Mouse (Mus musculus) MEL (cell line): ENCODE measurements around the gene Fbxw7. TPM values are rescaled to one million over a fixed set of nuclear protein-coding genes. Genes with fewer than 3 reads are reported as not detected.

Source experiments
- DNase-seq: peaks from one replicate; pipeline ENCODE4 v3.0.0; 2011; ENCODE audit warnings: low read depth, low spot score
- H3K27ac ChIP-seq: 2 replicates; pipeline ENCODE4 v1.5.1; 2012; ENCODE audit warnings: low read depth, mild to moderate bottlenecking, control low read depth, low read length, moderate library complexity; ENCODE audit not compliant: control insufficient read depth
- H3K27me3 ChIP-seq, 2 experiments: fragments of 150-350 bp in 1 of 2; sonication (generic) in 1 of 2; 2 replicates each; pipeline ENCODE4 v1.6.1; 2012; ENCODE audit warnings: low read length in 2 of 2, mild to moderate bottlenecking in 2 of 2, improper control_type of control experiment in 1 of 2, moderate library complexity in 1 of 2; ENCODE audit not compliant: insufficient read depth in 2 of 2, control insufficient read depth in 1 of 2
- H3K36me3 ChIP-seq, 2 experiments: 2 replicates each; pipeline ENCODE4 v1.6.1; 2012 to 2014; ENCODE audit warnings: low read length in 2 of 2, improper control_type of control experiment in 1 of 2, inconsistent platforms in 1 of 2, mild to moderate bottlenecking in 1 of 2; ENCODE audit not compliant: insufficient read depth in 2 of 2, control insufficient read depth in 1 of 2
- H3K4me1 ChIP-seq, 2 experiments: fragments of 150-350 bp in 1 of 2; sonication (generic) in 1 of 2; 2 replicates each; pipeline ENCODE4 v1.6.1; 2012; ENCODE audit warnings: low read length in 2 of 2, improper control_type of control experiment in 1 of 2, mild to moderate bottlenecking in 1 of 2; ENCODE audit not compliant: insufficient read depth in 2 of 2, control insufficient read depth in 1 of 2
- H3K4me3 ChIP-seq, 2 experiments: fragments of 150-350 bp in 1 of 2; sonication (generic) in 1 of 2; 2 replicates each; pipeline ENCODE4 v1.5.1; 2012; ENCODE audit warnings: low read depth in 2 of 2, low read length in 2 of 2, mild to moderate bottlenecking in 2 of 2, moderate library complexity in 2 of 2, control low read depth in 1 of 2, improper control_type of control experiment in 1 of 2; ENCODE audit not compliant: control insufficient read depth in 1 of 2, insufficient read depth in 1 of 2
- H3K79me2 ChIP-seq: 2 replicates; pipeline ENCODE4 v1.6.1; 2012; ENCODE audit warnings: mild to moderate bottlenecking, low read length, moderate library complexity; ENCODE audit not compliant: control insufficient read depth, poor library complexity, insufficient read depth
- H3K9ac ChIP-seq: 2 replicates; pipeline ENCODE4 v1.6.1; 2012; ENCODE audit warnings: low read depth, mild to moderate bottlenecking, control low read depth, low read length, moderate library complexity; ENCODE audit not compliant: control insufficient read depth, poor library complexity, severe bottlenecking
- H3K9me3 ChIP-seq: fragments of 150-350 bp; sonication (generic); replicated peaks from 2 replicates; pipeline ENCODE4 v1.6.1; 2012; ENCODE audit warnings: mild to moderate bottlenecking, low read length, improper control_type of control experiment, moderate library complexity; ENCODE audit not compliant: insufficient read depth
- BHLHE40 ChIP-seq: IDR thresholded peaks from 2 replicates; pipeline ENCODE4 v1.6.1; 2012; ENCODE audit warnings: low read depth, mild to moderate bottlenecking, inconsistent platforms, low read length, improper control_type of control experiment, borderline replicate concordance
- CTCF ChIP-seq, 3 experiments: IDR thresholded peaks in 2 of 3; conservative IDR thresholded peaks in 1 of 3; 2 replicates each; pipeline ENCODE4 v1.5.1; 2011 to 2012; ENCODE audit warnings: low read length in 3 of 3, low read depth in 2 of 3, mild to moderate bottlenecking in 2 of 3, improper control_type of control experiment in 1 of 3, inconsistent platforms in 1 of 3, mixed read lengths in 1 of 3, moderate library complexity in 1 of 3; ENCODE audit not compliant: control insufficient read depth in 1 of 3, insufficient read depth in 1 of 3, poor library complexity in 1 of 3, severe bottlenecking in 1 of 3
- E2F4 ChIP-seq: IDR thresholded peaks from 2 replicates; pipeline ENCODE4 v1.6.1; 2011; ENCODE audit warnings: low read depth, low read length, improper control_type of control experiment, borderline replicate concordance
- EP300 ChIP-seq, 2 experiments: IDR thresholded peaks; 2 replicates each; pipeline ENCODE4 v1.6.1; 2011; ENCODE audit warnings: improper control_type of control experiment in 2 of 2, low read length in 2 of 2, low read depth in 1 of 2, mild to moderate bottlenecking in 1 of 2
- GABPA ChIP-seq: IDR thresholded peaks from 2 replicates; pipeline ENCODE4 v1.6.1; 2012; ENCODE audit warnings: low read depth, mild to moderate bottlenecking, inconsistent platforms, low read length, improper control_type of control experiment, moderate library complexity
- MAFK ChIP-seq: IDR thresholded peaks from 2 replicates; pipeline ENCODE4 v1.6.1; 2011; ENCODE audit warnings: low read depth, mild to moderate bottlenecking, low read length, improper control_type of control experiment, borderline replicate concordance
- MAX ChIP-seq: IDR thresholded peaks from 2 replicates; pipeline ENCODE4 v1.6.1; 2011; ENCODE audit warnings: low read length, improper control_type of control experiment
- MXI1 ChIP-seq: IDR thresholded peaks from 2 replicates; pipeline ENCODE4 v1.6.1; 2011; ENCODE audit warnings: mild to moderate bottlenecking, low read depth, low read length, improper control_type of control experiment
- NELFE ChIP-seq: IDR thresholded peaks from 2 replicates; pipeline ENCODE4 v1.6.1; 2011; ENCODE audit warnings: low read depth, low read length, improper control_type of control experiment
- NRF1 ChIP-seq: IDR thresholded peaks from 2 replicates; pipeline ENCODE4 v1.6.1; 2014; ENCODE audit warnings: low read depth, mild to moderate bottlenecking, inconsistent platforms, low read length, improper control_type of control experiment, moderate library complexity; ENCODE audit not compliant: poor library complexity, insufficient read depth, severe bottlenecking
- POLR2A ChIP-seq, 2 experiments: IDR thresholded peaks; 2 replicates each; pipeline ENCODE4 v1.6.1; 2011 to 2012; ENCODE audit warnings: low read length in 2 of 2, mild to moderate bottlenecking in 2 of 2, control low read depth in 1 of 2, improper control_type of control experiment in 1 of 2, low read depth in 1 of 2, moderate library complexity in 1 of 2; ENCODE audit not compliant: control insufficient read depth in 1 of 2, insufficient read depth in 1 of 2, poor library complexity in 1 of 2
- POLR2AphosphoS2 ChIP-seq: IDR thresholded peaks from 2 replicates; pipeline ENCODE4 v1.6.1; 2011; ENCODE audit warnings: low read length, improper control_type of control experiment
- POLR2AphosphoS5 ChIP-seq: IDR thresholded peaks from 2 replicates; pipeline ENCODE4 v1.6.1; 2012; ENCODE audit warnings: low read depth, borderline replicate concordance, mild to moderate bottlenecking, inconsistent platforms, low read length, moderate library complexity, mixed read lengths
- RAD21 ChIP-seq: IDR thresholded peaks from 2 replicates; pipeline ENCODE4 v1.6.1; 2011; ENCODE audit warnings: mild to moderate bottlenecking, low read depth, low read length, improper control_type of control experiment
- SIN3A ChIP-seq: IDR thresholded peaks from 2 replicates; pipeline ENCODE4 v1.6.1; 2012; ENCODE audit warnings: low read length, improper control_type of control experiment, inconsistent platforms
- TCF12 ChIP-seq: IDR thresholded peaks from 2 replicates; pipeline ENCODE4 v1.6.1; 2014; ENCODE audit warnings: low read depth, mild to moderate bottlenecking, inconsistent platforms, low read length, improper control_type of control experiment, moderate library complexity
- ZC3H11A ChIP-seq: IDR thresholded peaks from 2 replicates; pipeline ENCODE4 v1.6.1; 2012; ENCODE audit warnings: low read depth, mild to moderate bottlenecking, inconsistent platforms, low read length, improper control_type of control experiment
- ZKSCAN1 ChIP-seq: IDR thresholded peaks from 2 replicates; pipeline ENCODE4 v1.6.1; 2012; ENCODE audit warnings: low read depth, mild to moderate bottlenecking, inconsistent platforms, low read length, improper control_type of control experiment, moderate library complexity
- ZMIZ1 ChIP-seq: IDR thresholded peaks from 2 replicates; pipeline ENCODE4 v1.6.1; 2012; ENCODE audit warnings: low read depth, mild to moderate bottlenecking, inconsistent platforms, low read length, improper control_type of control experiment, moderate library complexity
- polyA plus RNA-seq, 2 experiments: library from polyadenylated mRNA; stranded (reverse) in 1 of 2; unstranded in 1 of 2; fragments of >175 nt in 1 of 2; fragments of >200 nt in 1 of 2; gene quantifications; 2 replicates each; pipeline versions ENCODE4 v1.2.1 to v1.2.4; 2012; ENCODE audit warnings: low replicate concordance in 2 of 2, low read depth in 1 of 2; ENCODE audit not compliant: insufficient read length in 2 of 2, insufficient read depth in 1 of 2, missing spikeins in 1 of 2
- total RNA-seq: library from RNA; depleted of rRNA; stranded (reverse); fragments of 300-350 nt; gene quantifications from 2 replicates; pipeline ENCODE4 v1.2.3, GENCODE M21; 2012

Fbxw7 gene
- total and polyA plus RNA-seq, 3 experiments, result 11.8 to 14.5 TPM; not detected in 1

DNA sequence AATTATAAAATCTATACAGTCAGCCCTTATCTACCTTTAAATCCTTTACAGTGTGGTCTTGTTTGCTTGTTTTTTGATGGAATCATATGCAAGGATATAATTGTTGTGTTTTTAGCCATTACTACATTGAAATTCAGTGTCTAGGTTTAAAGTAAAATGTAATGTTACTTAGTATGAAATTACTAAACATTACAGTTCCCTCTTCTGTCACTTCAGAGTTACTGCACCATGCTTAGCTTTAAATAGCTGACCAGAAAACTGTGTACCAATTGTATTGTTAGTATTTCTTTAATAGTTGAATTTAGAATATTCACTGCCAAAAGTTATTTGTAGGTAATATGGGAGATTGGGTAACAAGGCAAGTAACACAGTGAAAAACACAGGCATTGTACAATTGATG, 55.1 kb downstream of the Fbxw7 start (continued):
- no peak for TF ChIP-seq E2F4
- TF ChIP-seq RAD21, result peak; percentile 56
- TF ChIP-seq EP300 (IDR thresholded peaks at IDR 0.05; ENCODE audit: low read depth in 1 of 2, low read length in 2 of 2), result no peak
- no peak for TF ChIP-seq MAFK
- no peak for TF ChIP-seq SIN3A

DNA sequence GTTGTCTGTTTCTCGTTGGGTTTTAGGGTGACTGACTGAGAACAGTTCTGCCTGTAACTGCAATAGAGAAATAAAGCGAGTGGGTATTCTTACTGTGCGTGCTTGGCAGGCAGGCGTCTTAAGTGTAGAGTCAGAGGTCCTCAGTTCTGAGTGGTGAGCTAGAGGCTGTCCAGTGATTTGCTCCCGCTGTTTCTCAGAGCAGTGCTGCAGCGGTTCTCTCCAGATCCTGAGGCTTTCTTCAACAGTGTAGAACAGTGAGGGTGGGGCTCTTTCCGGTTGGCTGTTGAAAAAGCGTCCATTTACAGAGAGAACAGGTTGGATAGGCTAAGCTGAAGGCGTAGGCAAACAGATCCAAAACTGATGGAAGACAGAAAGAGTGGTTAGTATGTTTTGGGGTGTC, 60.2 kb downstream of the Fbxw7 start:
- Histone ChIP-seq H3K4me1 (no peaks in the 10 kb centered on the region), H3K9me3 (no peaks in the 10 kb centered on the region), H3K4me3 (no peak overlapping the region), H3K27ac (no peak overlapping the region), H3K79me2 (no peaks in the 10 kb centered on the region; the same call in 1 of the 2 replicates), H3K27me3 (no peaks in the 10 kb centered on the region), H3K36me3 (peaks cover 0 to 4% of the 10 kb centered on the region in 2 experiments; a peak in 2 of 4 replicates), H3K9ac (no peak overlapping the region)
- no peak for DNase-seq
- no peak for TF ChIP-seq TCF12
- TF ChIP-seq MXI1, result no peak

DNA sequence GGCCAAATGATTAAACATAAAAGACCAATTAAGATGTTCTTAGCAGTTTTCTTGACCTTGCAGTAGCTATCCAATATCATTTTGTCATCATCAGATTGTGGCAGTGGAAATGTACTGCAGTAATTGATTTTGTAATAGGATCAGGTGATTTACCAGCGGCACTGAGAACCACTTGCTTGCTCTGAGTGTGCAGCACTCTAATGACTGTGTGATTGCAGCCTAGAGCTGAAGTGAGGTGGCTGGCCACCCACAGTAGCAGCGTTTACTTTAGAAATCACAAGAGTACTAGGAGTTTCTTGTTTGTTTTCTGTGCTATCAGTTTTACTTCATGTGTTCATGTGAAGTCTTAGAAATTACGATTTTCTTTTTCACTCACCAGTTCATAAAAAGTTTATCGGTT, 61.1 kb downstream of the Fbxw7 start:
- Histone ChIP-seq H3K36me3 (peaks cover 0 to 4% of the 10 kb centered on the region in 2 experiments; a peak in 2 of 4 replicates), H3K27ac (no peak overlapping the region), H3K9me3 (no peaks in the 10 kb centered on the region)
- TF ChIP-seq BHLHE40 (no peak), NELFE (no peak), ZC3H11A (no peak), NRF1 (no peak), POLR2AphosphoS2 (no peak), RAD21 (no peak), MAX (no peak), POLR2A (IDR thresholded peaks at IDR 0.05; ENCODE audit: control insufficient read depth in 1 of 2, insufficient read depth in 1 of 2, low read depth in 1 of 2, low read length in 2 of 2, poor library complexity in 1 of 2) (no peak), ZKSCAN1 (no peak), ZMIZ1 (no peak), GABPA (no peak), E2F4 (no peak), MXI1 (no peak), POLR2AphosphoS5 (no peak), CTCF (IDR thresholded peaks at IDR 0.05 in 2 of 3, conservative IDR thresholded peaks at IDR 0.05 in 1 of 3; ENCODE audit: control insufficient read depth in 1 of 3, insufficient read depth in 1 of 3, low read depth in 2 of 3, low read length in 3 of 3, poor library complexity in 1 of 3, severe bottlenecking in 1 of 3) (no peak)
- TF ChIP-seq, all 39 proteins: peak for 0
- Histone ChIP-seq H3K4me3 (no peak overlapping the region), H3K4me1 (no peaks in the 10 kb centered on the region), H3K9ac (no peak overlapping the region), H3K79me2 (no peaks in the 10 kb centered on the region; the same call in 1 of the 2 replicates), H3K27me3 (no peaks in the 10 kb centered on the region)
- DNase-seq, result no peak
